Mouse (Mus musculus) retina, postnatal 1 day (tissue): ENCODE measurements at regions not wholly inside any gene's neighbourhood (a gene's known extent, or its start where the extent isn't known, plus 50 kb on each side); places are given as distances from the start of the nearest gene placed in this dataset.

Experiments
- DNase-seq: peaks from one replicate; pipeline ENCODE4 v3.0.0-alpha.2; 2012

- DNase-seq: no peak
Measured at GRCm38 (mm10) chr5:118504170-118504569, 56.3 kb upstream of the Med13l start.

DNA sequence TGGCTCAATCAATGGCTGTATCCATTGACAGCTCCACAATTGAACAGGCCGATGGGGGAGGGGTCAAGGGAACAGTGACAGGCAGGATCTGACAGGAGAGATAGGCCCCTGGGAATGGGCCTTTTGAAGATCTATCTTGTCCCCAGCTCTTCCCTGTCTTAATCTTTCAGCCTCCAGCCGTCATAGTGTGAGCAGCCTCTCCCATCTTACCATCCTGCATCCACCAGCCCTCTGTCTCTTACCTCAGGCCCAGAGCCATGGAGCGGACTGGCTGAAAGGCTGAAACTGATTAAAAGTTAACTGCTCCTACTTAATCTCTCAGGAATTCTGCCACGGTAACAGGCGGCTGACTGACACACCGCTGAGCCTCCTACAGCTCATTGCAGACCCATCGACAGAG is 55.6 kb upstream of the Med13l start:
- DNase-seq: no peak

DNA sequence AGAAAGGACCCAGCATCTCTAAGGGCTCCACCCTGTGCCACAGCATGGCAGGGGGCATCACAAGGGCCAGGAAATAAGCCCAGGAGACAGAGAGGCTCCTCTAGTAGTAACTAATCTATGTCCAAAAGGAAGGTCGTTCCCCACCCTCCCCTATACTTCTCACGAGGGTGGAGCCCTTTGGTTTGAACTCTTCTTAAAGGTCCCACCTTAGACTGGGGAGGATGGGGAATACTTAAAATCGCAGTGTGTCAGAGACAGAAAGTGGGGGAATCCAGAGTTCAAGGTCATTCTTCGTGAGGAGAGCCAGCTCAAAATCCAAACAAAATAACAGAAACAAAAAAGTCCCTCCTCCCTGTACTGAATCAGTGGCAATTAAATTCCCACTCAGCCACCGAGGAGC is 50.6 kb upstream of the Med13l start:
- DNase-seq: no peak
